Mouse (Mus musculus) embryonic fibroblast, embryonic 13.5 days (primary cell): ENCODE data around the gene Lrrc45. TPM values are rescaled to one million over a fixed set of nuclear protein-coding genes. Genes with fewer than 3 reads are reported as not detected.
"Not testable (repeated sequence)": the region's sequence is repeated elsewhere in the genome, so short reads cannot be mapped to it uniquely, and the experiment has no call there.

Source experiments
- H3K27ac ChIP-seq: 2 replicates; pipeline ENCODE4 v1.5.1; 2012; ENCODE audit warnings: low read length, control low read depth, inconsistent platforms; ENCODE audit not compliant: insufficient read depth
- H3K4me1 ChIP-seq: 2 replicates; pipeline ENCODE4 v1.6.1; 2011; ENCODE audit warnings: low read length; ENCODE audit not compliant: control insufficient read depth, insufficient read depth
- H3K4me3 ChIP-seq: 2 replicates; pipeline ENCODE4 v1.5.1; 2011; ENCODE audit warnings: mild to moderate bottlenecking, control low read depth, low read length; ENCODE audit not compliant: insufficient read depth
- CTCF ChIP-seq: IDR thresholded peaks from 2 replicates; pipeline ENCODE4 v1.5.1; 2011; ENCODE audit warnings: mild to moderate bottlenecking, control low read depth, low read length, moderate library complexity, borderline replicate concordance; ENCODE audit not compliant: insufficient read depth
- POLR2A ChIP-seq: IDR thresholded peaks from 2 replicates; pipeline ENCODE4 v1.6.1; 2011; ENCODE audit warnings: low read depth, mild to moderate bottlenecking, control low read depth, low read length, moderate library complexity
- polyA plus RNA-seq: library from polyadenylated mRNA; stranded (reverse); fragments of >200 nt; gene quantifications from 2 replicates; pipeline ENCODE4 v1.2.4, GENCODE M21; 2011; ENCODE audit warnings: low read depth; ENCODE audit not compliant: missing spikeins, insufficient read length

The Lrrc45 gene
- polyA plus RNA-seq, 1 experiment, result 17.8 TPM

DNA sequence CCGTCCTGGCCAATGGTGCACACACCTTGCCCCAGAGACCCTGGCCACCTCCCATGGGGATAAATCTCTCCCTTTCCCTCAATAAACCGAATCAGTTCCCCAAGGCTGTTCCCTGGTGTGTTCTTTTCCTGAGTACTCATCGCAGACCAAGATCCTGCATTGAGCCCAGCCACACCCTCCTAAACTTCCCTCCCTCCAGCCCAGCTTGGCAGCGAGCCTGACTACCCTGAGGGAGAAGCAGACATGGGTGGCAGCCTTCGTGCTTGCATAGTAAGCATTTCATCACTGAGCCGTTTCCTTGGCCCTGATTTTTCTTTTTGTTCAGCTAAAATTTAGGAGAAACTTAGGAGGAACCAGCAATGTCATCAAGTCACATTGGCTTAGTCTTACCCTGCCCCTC, 19.8 kb downstream of the Lrrc45 start:
- no peak overlapping the region for H3K27ac ChIP-seq
- TF ChIP-seq CTCF (no peak), POLR2A (no peak)

DNA sequence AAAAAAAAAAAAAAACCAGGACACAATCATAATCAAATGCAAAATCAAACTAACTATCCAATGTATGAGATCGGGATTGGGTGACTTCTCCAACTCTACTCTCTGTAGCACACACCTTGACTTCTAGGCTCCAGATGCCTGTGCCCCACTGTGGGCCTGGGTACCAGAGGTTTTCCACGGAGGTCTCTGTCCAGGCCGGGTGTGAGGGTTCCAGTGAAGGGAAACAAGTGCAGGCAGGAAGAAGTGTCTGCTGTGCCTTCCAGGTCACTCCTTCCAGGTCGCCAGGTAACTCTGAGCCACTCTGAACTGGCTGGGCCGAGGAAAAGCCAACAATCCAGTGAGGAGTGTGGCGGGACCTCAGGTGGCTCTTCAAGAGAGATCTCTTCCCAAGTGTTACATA, 22.7 kb downstream of the Lrrc45 start:
- no peak for TF ChIP-seq CTCF
- TF ChIP-seq POLR2A, result no peak
- peaks cover 5% of the 10 kb centered on the region for H3K4me1 ChIP-seq
- H3K4me3 ChIP-seq, result no peak overlapping the region
- H3K27ac ChIP-seq, result no peak overlapping the region

More for the DNA sequence above, 19.8 kb downstream of the Lrrc45 start:
- no peak overlapping the region for H3K4me3 ChIP-seq
- peaks cover 6% of the 10 kb centered on the region for H3K4me1 ChIP-seq

- H3K27ac ChIP-seq, result no peak overlapping the region
- H3K4me3 ChIP-seq, result no peak overlapping the region
- no peaks in the 10 kb centered on the region for H3K4me1 ChIP-seq
- TF ChIP-seq POLR2A (no peak), CTCF (no peak)
Measured at GRCm38 (mm10) chr11:120740981-120741380, 27.3 kb downstream of the Lrrc45 start.

- Histone ChIP-seq H3K4me3 (no peak overlapping the region), H3K4me1 (no peaks in the 10 kb centered on the region), H3K27ac (no peak overlapping the region)
- TF ChIP-seq CTCF, result no peak
- TF ChIP-seq POLR2A, result no peak
Measured at GRCm38 (mm10) chr11:120744121-120744701, 30.5 kb downstream of the Lrrc45 start.

GRCm38 (mm10) chr11:120747974-120748373, 34.2 kb downstream of the Lrrc45 start:
- no peak for TF ChIP-seq CTCF
- no peak for TF ChIP-seq POLR2A
- Histone ChIP-seq H3K4me1 (no peaks in the 10 kb centered on the region), H3K4me3 (no peak overlapping the region), H3K27ac (no peak overlapping the region)

GRCm38 (mm10) chr11:120749430-120749829, 35.7 kb downstream of the Lrrc45 start:
- no peaks in the 10 kb centered on the region for H3K4me1 ChIP-seq
- TF ChIP-seq CTCF (no peak), POLR2A (no peak)
- H3K4me3 ChIP-seq, result no peak overlapping the region
- H3K27ac ChIP-seq, result no peak overlapping the region

GRCm38 (mm10) chr11:120751606-120752005, 37.9 kb downstream of the Lrrc45 start:
- Histone ChIP-seq H3K27ac (peak overlapping the region; percentile 83), H3K4me3 (no peak overlapping the region), H3K4me1 (no peaks in the 10 kb centered on the region)
- TF ChIP-seq CTCF, result no peak
- no peak for TF ChIP-seq POLR2A

GRCm38 (mm10) chr11:120760236-120760635, 46.5 kb downstream of the Lrrc45 start:
- Histone ChIP-seq H3K4me3 (no peak overlapping the region), H3K4me1 (no peaks in the 10 kb centered on the region), H3K27ac (no peak overlapping the region)
- TF ChIP-seq CTCF, result no peak
- TF ChIP-seq POLR2A, result no peak

GRCm38 (mm10) chr11:120761811-120762671, 48.3 kb downstream of the Lrrc45 start:
- Histone ChIP-seq H3K27ac (no peak overlapping the region), H3K4me1 (no peaks in the 10 kb centered on the region), H3K4me3 (no peak overlapping the region)
- TF ChIP-seq CTCF (no peak), POLR2A (no peak)

- not testable (repeated sequence) for H3K27ac ChIP-seq, H3K4me3 ChIP-seq, H3K4me1 ChIP-seq
Measured at GRCm38 (mm10) chr11:120762672-120763041, 48.9 kb downstream of the Lrrc45 start, which contains the start of gene Hmga1b. Gene Hmga1b (plus strand): TSS chr11:120762794.

- not testable (repeated sequence) for H3K4me3 ChIP-seq, H3K27ac ChIP-seq, H3K4me1 ChIP-seq
Measured at GRCm38 (mm10) chr11:120763121-120763999, 49.6 kb downstream of the Lrrc45 start.

GRCm38 (mm10) chr11:120767023-120767422, 53.3 kb downstream of the Lrrc45 start:
- not testable (repeated sequence) for H3K4me3 ChIP-seq, H3K4me1 ChIP-seq

More at GRCm38 (mm10) chr11:120767023-120767422, 53.3 kb downstream of the Lrrc45 start:
- not testable (repeated sequence) for H3K27ac ChIP-seq
